Mouse (Mus musculus) Patski (cell line): ENCODE data around the gene Lmo7. TPM values are rescaled to one million over a fixed set of nuclear protein-coding genes. Genes with fewer than 3 reads are reported as not detected.

ENCODE experiments used
- ATAC-seq: fragments of 100-300 bp; one replicate; pipeline ENCODE4 v1.8.0; 2021
- CTCF ChIA-PET: fragments of 350-600 bp; sonication (Branson Sonifier 250); formaldehyde crosslinking; loops from one replicate; lab custom pipeline; 2022; ENCODE audit warnings: inconsistent platforms; lab: Charles Lee
- POLR2A ChIA-PET: fragments of 350-600 bp; sonication (Branson Sonifier 250); formaldehyde crosslinking; loops from one replicate; lab custom pipeline; 2022; ENCODE audit warnings: antibody characterized with exemption, inconsistent platforms; lab: Charles Lee
- DNase-seq: peaks from one replicate; pipeline ENCODE4 v3.0.0-alpha.2; 2011; ENCODE audit warnings: low read depth, low spot score
- H3K27me3 ChIP-seq: fragments of 371-371 bp; one replicate; pipeline ENCODE4 v1.5.1; 2021
- CTCF ChIP-seq: fragments of 100-300 bp; IDR thresholded peaks from one replicate; pipeline ENCODE4 v1.5.1; 2021
- in situ Hi-C: fragments of 300-500 bp; cut with MboI; formaldehyde crosslinking; loops from 3 replicates; pipeline ENCODE4 v1.11.1; 2018; ENCODE audit warnings: low pct_unique_long_range_greater_than_20kb, mixed read lengths
- polyA plus RNA-seq: library from polyadenylated mRNA; unstranded; gene quantifications from one replicate; pipeline ENCODE4 v1.2.3, GENCODE M21; 2021

Gene Lmo7
- polyA plus RNA-seq, 1 experiment from 2014 or later = 60.7 TPM

GRCm38 (mm10) chr14:101918471-101918870, 188.7 kb downstream of the Lmo7 start:
- in situ Hi-C loops = no loop called here
- no peaks in the 10 kb centered on the region for H3K27me3 ChIP-seq
- POLR2A ChIA-PET = no interaction called here
- TF ChIP-seq CTCF = no peak
- ATAC-seq (no peak), DNase-seq (no peak)
- CTCF ChIA-PET = interaction anchor here (1.8 kb wide), 1 partner anchor 10 kb away, joined by 7 read pairs; no protein-coding TSS in a partner anchor

GRCm38 (mm10) chr14:101927646-101928244, 198.0 kb downstream of the Lmo7 start:
- ChIA-PET POLR2A (no interaction called here), CTCF (interaction anchor here (1.3 to 2.0 kb wide), 2 partner anchors 10 to 12 kb away, joined by 3 to 7 read pairs; no protein-coding TSS in a partner anchor)
- ATAC-seq (no peak), DNase-seq (no peak)
- no peaks in the 10 kb centered on the region for H3K27me3 ChIP-seq
- TF ChIP-seq CTCF = no peak
- in situ Hi-C loops = loop anchor here (5.0 kb wide), 1 partner anchor 145 kb away; no protein-coding TSS in a partner anchor

- in situ Hi-C loops = no loop called here
- ATAC-seq (peak; percentile 89), DNase-seq (peak; percentile 68)
- ChIA-PET CTCF (interaction anchor here (0.8 to 1.6 kb wide), 5 partner anchors 10 to 16 kb away, joined by 3 to 9 read pairs (median 4); no protein-coding TSS in a partner anchor), POLR2A (no interaction called here)
- H3K27me3 ChIP-seq = no peaks in the 10 kb centered on the region
- TF ChIP-seq CTCF = no peak
Observed at GRCm38 (mm10) chr14:101930576-101931447, 201.1 kb downstream of the Lmo7 start.

GRCm38 (mm10) chr14:101931448-101931750, 201.6 kb downstream of the Lmo7 start:
- ChIA-PET POLR2A (no interaction called here), CTCF (interaction anchor here (0.8 to 1.6 kb wide), 4 partner anchors 9 to 15 kb away, joined by 3 to 9 read pairs (median 4); no protein-coding TSS in a partner anchor)
- ATAC-seq = no peak
- TF ChIP-seq CTCF = no peak
- in situ Hi-C loops = no loop called here
- no peaks in the 10 kb centered on the region for H3K27me3 ChIP-seq
- no peak for DNase-seq

- ChIA-PET POLR2A (no interaction called here), CTCF (interaction anchor here (1.3 kb wide), 1 partner anchor 8 kb away, joined by 3 read pairs; no protein-coding TSS in a partner anchor)
- H3K27me3 ChIP-seq = no peaks in the 10 kb centered on the region
- DNase-seq = no peak
- in situ Hi-C loops = no loop called here
- no peak for TF ChIP-seq CTCF
- ATAC-seq = no peak
Observed at GRCm38 (mm10) chr14:101933551-101933950, 203.8 kb downstream of the Lmo7 start.

- H3K27me3 ChIP-seq = no peaks in the 10 kb centered on the region
- POLR2A ChIA-PET = interaction anchor here (0.5 to 1.1 kb wide), 2 partner anchors 70 to 121 kb away, joined by 3 read pairs; no protein-coding TSS in a partner anchor
- TF ChIP-seq CTCF = peak; percentile 72
- DNase-seq (no peak), ATAC-seq (peak; percentile 65)
- in situ Hi-C loops = no loop called here
- CTCF ChIA-PET = interaction anchor here (0.8 to 1.5 kb wide), 5 partner anchors 8 to 567 kb away, joined by 3 to 6 read pairs (median 4); no protein-coding TSS in a partner anchor
Observed at GRCm38 (mm10) chr14:101942971-101943370, 213.2 kb downstream of the Lmo7 start.

- H3K27me3 ChIP-seq = no peaks in the 10 kb centered on the region
- no peak for DNase-seq
- CTCF ChIA-PET = interaction anchor here (0.8 to 2.2 kb wide), 18 partner anchors 10 to 1047 kb away, joined by 3 to 9 read pairs (median 4); partner anchors contain the start of gene Kctd12
- in situ Hi-C loops = loop anchor here (5.0 kb wide), 2 partner anchors 565 to 1045 kb away; no protein-coding TSS in a partner anchor
- ATAC-seq = no peak
- peak; percentile 74 for TF ChIP-seq CTCF
- POLR2A ChIA-PET = interaction anchor here (0.6 kb wide), 1 partner anchor 1066 kb away, joined by 6 read pairs; no protein-coding TSS in a partner anchor
Observed at GRCm38 (mm10) chr14:101946711-101947516, 217.2 kb downstream of the Lmo7 start.

GRCm38 (mm10) chr14:101949114-101949513, 219.4 kb downstream of the Lmo7 start:
- peak; percentile 56 for TF ChIP-seq CTCF
- ChIA-PET POLR2A (no interaction called here), CTCF (no interaction called here)
- no peak for ATAC-seq
- in situ Hi-C loops = loop anchor here (5.0 kb wide), 2 partner anchors 563 to 1043 kb away; no protein-coding TSS in a partner anchor
- DNase-seq = no peak
- no peaks in the 10 kb centered on the region for H3K27me3 ChIP-seq

GRCm38 (mm10) chr14:101951107-101951506, 221.3 kb downstream of the Lmo7 start:
- H3K27me3 ChIP-seq = no peaks in the 10 kb centered on the region
- CTCF ChIA-PET = interaction anchor here (0.8 to 2.5 kb wide), 9 partner anchors 8 to 563 kb away, joined by 3 to 10 read pairs (median 3); no protein-coding TSS in a partner anchor
- no peak for TF ChIP-seq CTCF
- in situ Hi-C loops = no loop called here
- peak; percentile 93 for ATAC-seq
- peak; percentile 70 for DNase-seq
- POLR2A ChIA-PET = interaction anchor here (1.0 kb wide), 1 partner anchor 211 kb away, joined by 3 read pairs; no protein-coding TSS in a partner anchor
